Mouse (Mus musculus) C2C12 (cell line): ENCODE measurements around the gene Fsd1l. TPM values are rescaled to one million over a fixed set of nuclear protein-coding genes. Genes with fewer than 3 reads are reported as not detected.

Experiments
- H3K27me3 ChIP-seq: one replicate; pipeline ENCODE4 v1.6.1; 2011; ENCODE audit not compliant: control insufficient read depth, insufficient read depth, insufficient read length
- H3K36me3 ChIP-seq: one replicate; pipeline ENCODE4 v1.6.1; 2011; ENCODE audit not compliant: control insufficient read depth, insufficient read depth
- H3K4me3 ChIP-seq: one replicate; pipeline ENCODE4 v1.5.1; 2011; ENCODE audit warnings: mild to moderate bottlenecking, control low read depth; ENCODE audit not compliant: poor library complexity, insufficient read depth, severe bottlenecking
- H3K79me2 ChIP-seq: one replicate; pipeline ENCODE4 v1.6.1; 2011; ENCODE audit not compliant: control insufficient read depth, insufficient read depth
- H3K79me3 ChIP-seq: one replicate; pipeline ENCODE4 v1.6.1; 2011; ENCODE audit warnings: low read depth, control low read depth
- H3ac ChIP-seq: one replicate; pipeline ENCODE3; 2011; ENCODE audit warnings: low read depth; ENCODE audit not compliant: control insufficient read depth, insufficient read length
- CEBPB ChIP-seq: IDR thresholded peaks from one replicate; pipeline ENCODE4 v1.6.1; 2011; ENCODE audit warnings: low read depth, mild to moderate bottlenecking, control low read depth, moderate library complexity
- CTCF ChIP-seq: IDR thresholded peaks from one replicate; pipeline ENCODE4 v1.5.1; 2011; ENCODE audit not compliant: control insufficient read depth, insufficient read depth, insufficient read length
- FOSL1 ChIP-seq: IDR thresholded peaks from one replicate; pipeline ENCODE4 v1.8.0; 2011; ENCODE audit warnings: mild to moderate bottlenecking, low read length; ENCODE audit not compliant: poor library complexity, insufficient read depth, severe bottlenecking
- MAX ChIP-seq: IDR thresholded peaks from one replicate; pipeline ENCODE4 v1.6.1; 2011; ENCODE audit warnings: mild to moderate bottlenecking, control low read depth
- MYOD1 ChIP-seq: IDR thresholded peaks from one replicate; pipeline ENCODE4 v1.6.1; 2011; ENCODE audit warnings: low read depth; ENCODE audit not compliant: control insufficient read depth, insufficient read length
- MYOG ChIP-seq: IDR thresholded peaks from one replicate; pipeline ENCODE4 v1.6.1; 2011; ENCODE audit not compliant: control insufficient read depth, insufficient read length; ENCODE audit errors: extremely low read depth
- USF1 ChIP-seq: IDR thresholded peaks from one replicate; pipeline ENCODE4 v1.6.1; 2011; ENCODE audit warnings: low read depth, mild to moderate bottlenecking, control low read depth, moderate library complexity
- long read RNA-seq, 2 experiments: library from polyadenylated mRNA; unstranded; transcript quantifications; one replicate each; pipeline ENCODE4 v2.0.0; 2019 to 2020
- polyA plus RNA-seq: library from polyadenylated mRNA; unstranded; fragments of >200 nt; fragmentation: generic; extraction: Trizol; gene quantifications from one replicate; pipeline ENCODE4 v1.2.1, GENCODE M21; 2012; ENCODE audit warnings: missing spikeins

The Fsd1l gene
- polyA plus RNA-seq: 0.29 TPM
- long read RNA-seq, experiment 1: 0 reads
- long read RNA-seq, experiment 2, partial matches to known transcripts: 0 of 4 reads
- long read RNA-seq, experiment 2, other reads (novel, unspliced or antisense): 3 of 4 reads

DNA sequence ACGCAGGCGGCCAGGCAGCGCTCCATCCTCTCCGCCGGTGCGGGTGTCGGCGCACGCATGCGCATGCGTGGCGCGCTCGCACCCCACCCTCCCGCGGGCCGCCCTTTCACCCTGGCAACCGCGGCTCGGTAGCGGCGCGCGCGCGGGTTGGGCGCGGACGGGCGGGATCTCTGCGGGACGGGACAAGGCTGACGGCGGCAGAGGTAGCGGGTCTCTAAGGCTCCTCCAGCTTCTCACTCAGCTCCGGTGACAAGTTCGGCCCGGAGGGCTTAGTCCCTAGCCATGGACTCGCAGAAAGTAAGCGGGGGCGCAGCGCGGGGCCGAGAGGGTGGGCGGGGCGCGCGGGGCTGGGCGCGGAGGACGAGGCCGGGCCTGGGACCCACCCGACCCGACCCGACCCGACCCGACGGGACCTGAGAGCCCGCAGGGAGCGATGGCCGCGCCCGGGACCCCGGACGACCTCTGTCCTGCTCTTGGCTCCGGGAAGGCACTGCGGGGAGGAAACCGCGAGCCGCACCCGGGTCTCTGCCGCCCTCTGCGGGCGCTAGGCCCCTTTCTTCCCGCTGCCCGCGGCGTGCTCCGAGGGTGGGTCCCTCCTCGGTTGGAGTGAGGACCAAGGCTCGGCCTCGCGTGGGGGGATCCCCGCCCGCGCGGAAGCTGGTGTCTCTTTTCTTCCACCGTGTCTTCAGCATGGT lies at the start of gene Fsd1l:
Gene Fsd1l (plus strand): TSS at position 156 of the 695 bp plus-strand sequence.
- Histone ChIP-seq H3K79me3 (peaks cover 10% of the 10 kb centered on the region), H3K27me3 (no peaks in the 10 kb centered on the region), H3K79me2 (peaks cover 38% of the 10 kb centered on the region), H3K36me3 (no peaks in the 10 kb centered on the region), H3K4me3 (peak within 1 kb of the TSS; percentile 45), H3ac (peak within 1 kb of the TSS; percentile 78)
- TF ChIP-seq MYOG (no peak), MAX (peak; percentile 10), MYOD1 (no peak), FOSL1 (no peak), CTCF (peak; percentile 29), USF1 (no peak), CEBPB (no peak)

DNA sequence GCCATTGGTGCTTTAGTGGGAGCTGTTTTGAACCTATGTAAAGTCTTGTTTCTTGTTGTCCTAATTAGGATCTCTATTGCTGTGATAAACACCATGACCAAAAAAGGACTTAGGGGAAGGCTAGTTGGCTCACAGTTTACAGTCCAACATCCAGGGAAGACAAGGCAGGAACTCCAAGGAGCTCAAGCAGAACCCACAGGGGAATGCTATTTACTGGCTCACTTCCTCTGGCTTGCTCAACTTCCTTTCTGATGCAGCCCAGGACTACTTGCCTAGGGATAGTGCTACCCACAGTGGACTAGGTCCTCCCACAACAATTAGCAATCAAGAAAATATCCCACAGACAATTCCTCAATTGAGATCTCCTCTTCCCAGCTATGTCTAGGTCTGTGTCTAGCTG lies 43.6 kb upstream of the Fsd1l start:
- H3K27me3 ChIP-seq: no peaks in the 10 kb centered on the region
- H3ac ChIP-seq: no peak overlapping the region
- H3K4me3 ChIP-seq: no peak overlapping the region
- TF ChIP-seq MYOG (no peak), USF1 (no peak), CTCF (no peak), CEBPB (no peak), MAX (no peak), MYOD1 (no peak), FOSL1 (no peak)
- H3K79me2 ChIP-seq: no peaks in the 10 kb centered on the region
- H3K79me3 ChIP-seq: no peaks in the 10 kb centered on the region
- no peaks in the 10 kb centered on the region for H3K36me3 ChIP-seq

DNA sequence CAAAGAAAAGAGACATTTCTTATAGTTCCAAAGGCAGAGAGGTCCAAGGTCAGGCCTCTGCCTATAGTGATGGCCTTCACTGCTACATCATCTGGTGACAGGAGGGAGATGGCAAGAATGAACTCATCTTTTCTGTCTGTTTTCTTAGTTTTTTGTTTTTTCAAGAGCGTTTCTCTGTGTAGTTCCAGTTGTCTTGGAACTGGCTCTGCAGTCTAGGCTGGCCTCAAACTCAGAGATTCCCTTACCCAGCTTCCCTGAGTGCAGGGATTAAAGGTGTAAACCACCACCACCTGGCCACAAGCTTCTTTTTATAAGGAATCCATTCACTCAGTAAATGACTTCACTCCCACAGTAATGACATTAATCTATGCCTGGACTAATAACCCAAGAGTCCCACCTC lies 42.3 kb upstream of the Fsd1l start:
- H3K27me3 ChIP-seq: no peaks in the 10 kb centered on the region
- no peaks in the 10 kb centered on the region for H3K36me3 ChIP-seq
- H3ac ChIP-seq: no peak overlapping the region
- H3K79me3 ChIP-seq: no peaks in the 10 kb centered on the region
- no peaks in the 10 kb centered on the region for H3K79me2 ChIP-seq
- H3K4me3 ChIP-seq: no peak overlapping the region
- TF ChIP-seq MYOG (no peak), MYOD1 (no peak), CTCF (no peak), FOSL1 (no peak), USF1 (no peak), CEBPB (no peak), MAX (no peak)

DNA sequence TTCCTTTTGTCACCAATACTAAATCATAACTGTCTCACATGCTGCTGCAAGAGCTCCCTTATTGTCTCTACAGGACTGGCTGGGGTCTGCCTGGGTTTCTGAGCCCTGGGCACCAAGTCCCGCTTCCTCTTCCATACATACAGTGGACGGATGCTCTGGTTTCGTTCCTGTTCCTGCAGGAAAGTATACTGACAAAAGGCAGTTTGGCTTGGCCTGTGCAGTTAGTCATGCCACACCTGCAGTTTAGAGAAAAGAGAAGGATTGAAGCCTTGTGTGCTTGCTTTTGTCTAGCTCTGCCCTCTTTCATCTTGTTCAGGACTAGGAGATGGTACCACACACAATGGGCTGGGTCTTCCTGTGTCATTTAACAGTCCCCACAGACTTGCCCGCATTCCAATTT lies 41.8 kb upstream of the Fsd1l start:
- Histone ChIP-seq H3K79me3 (no peaks in the 10 kb centered on the region), H3ac (no peak overlapping the region), H3K36me3 (no peaks in the 10 kb centered on the region), H3K79me2 (no peaks in the 10 kb centered on the region), H3K27me3 (no peaks in the 10 kb centered on the region), H3K4me3 (no peak overlapping the region)
- TF ChIP-seq CEBPB (no peak), FOSL1 (no peak), USF1 (no peak), CTCF (no peak), MYOG (no peak)

DNA sequence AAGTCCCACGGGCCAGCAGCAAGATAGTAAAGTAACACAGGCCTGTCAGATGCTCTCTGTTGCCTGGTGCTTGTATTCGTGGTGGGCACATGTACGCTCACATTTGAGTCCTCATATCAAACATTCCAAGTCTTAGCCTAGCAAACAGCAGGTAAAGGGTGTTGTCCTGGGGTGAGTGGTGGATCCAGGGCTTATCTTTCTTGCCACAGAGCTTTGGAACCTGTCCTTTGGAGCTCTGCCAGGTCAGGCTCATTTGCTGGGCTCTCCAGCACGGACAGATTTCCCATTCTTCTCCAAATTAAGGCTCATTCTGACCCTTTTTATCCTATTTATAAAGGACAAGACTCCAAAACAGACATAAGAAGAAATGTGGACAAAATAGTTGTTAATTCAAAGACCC lies 41.1 kb upstream of the Fsd1l start:
- no peaks in the 10 kb centered on the region for H3K27me3 ChIP-seq
- TF ChIP-seq CTCF (no peak), MAX (no peak), MYOD1 (no peak), MYOG (no peak), CEBPB (no peak)
- no peak overlapping the region for H3K4me3 ChIP-seq
- no peak overlapping the region for H3ac ChIP-seq
- no peaks in the 10 kb centered on the region for H3K79me2 ChIP-seq
- H3K79me3 ChIP-seq: no peaks in the 10 kb centered on the region
- H3K36me3 ChIP-seq: no peaks in the 10 kb centered on the region
